Comparison of ENCODE assay signal across 29 mouse cellular contexts in the genomic region with DNA sequence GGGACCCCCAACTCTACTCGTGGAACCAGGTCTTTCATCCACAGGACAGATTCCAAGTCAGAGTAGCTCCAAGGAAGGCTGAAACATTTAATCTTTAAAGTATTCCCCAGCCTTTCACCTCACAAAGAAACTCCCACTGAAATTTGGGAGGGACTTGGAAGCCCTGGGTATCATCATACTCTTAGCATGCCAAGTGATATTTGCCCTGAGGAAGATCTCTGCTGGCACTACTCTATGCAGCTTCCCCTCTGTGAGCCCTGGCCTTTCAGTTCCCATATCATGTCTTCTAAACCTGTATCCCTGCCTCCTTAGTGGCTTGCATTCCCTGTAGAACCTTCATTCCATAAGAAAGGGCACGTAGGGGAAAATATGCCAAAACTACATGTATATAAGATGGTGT.
"Had no signal": no experiment of that assay in that cellular context is flagged by ENCODE, and none has a peak within 500 bp of the region (broad histone marks: within the 10 kb centered on the region; RNA-seq: fewer than 3 reads in every experiment).

No protein-coding gene starts in this region.

- H3K27me3 ChIP-seq: embryonic facial prominence, embryonic 12.5 days; embryonic facial prominence, embryonic 13.5 days; embryonic facial prominence, embryonic 15.5 days; forebrain, embryonic 12.5 days; forebrain, embryonic 13.5 days; forebrain, embryonic 15.5 days had no signal

- H3K9ac ChIP-seq: embryonic facial prominence, embryonic 12.5 days; embryonic facial prominence, embryonic 13.5 days; embryonic facial prominence, embryonic 15.5 days; forebrain, embryonic 12.5 days; forebrain, embryonic 13.5 days; forebrain, embryonic 15.5 days; forebrain, postnatal 0 days had no signal

- H3K4me3 ChIP-seq: embryonic facial prominence, embryonic 10.5 days; embryonic facial prominence, embryonic 12.5 days; embryonic facial prominence, embryonic 13.5 days; embryonic facial prominence, embryonic 15.5 days; erythroblast, embryonic 14.5 days; forebrain, embryonic 10.5 days; forebrain, embryonic 12.5 days; forebrain, embryonic 13.5 days; forebrain, embryonic 15.5 days; gastrocnemius, adult 2 months had no signal

- H3K4me2 ChIP-seq: embryonic facial prominence, embryonic 12.5 days; embryonic facial prominence, embryonic 13.5 days; embryonic facial prominence, embryonic 15.5 days; forebrain, embryonic 12.5 days; forebrain, embryonic 13.5 days; forebrain, embryonic 15.5 days had no signal

- ATAC-seq: forebrain, embryonic 13.5 days; forebrain, embryonic 14.5 days; forebrain, embryonic 15.5 days; forebrain, embryonic 16.5 days; forebrain, postnatal 0 days had no signal

- H3K9me3 ChIP-seq: embryonic facial prominence, embryonic 10.5 days; embryonic facial prominence, embryonic 12.5 days; embryonic facial prominence, embryonic 13.5 days; embryonic facial prominence, embryonic 15.5 days; forebrain, embryonic 10.5 days; forebrain, embryonic 12.5 days; forebrain, embryonic 13.5 days; forebrain, embryonic 15.5 days had no signal

- H3K27ac ChIP-seq: embryonic facial prominence, embryonic 10.5 days; embryonic facial prominence, embryonic 12.5 days; embryonic facial prominence, embryonic 13.5 days; embryonic facial prominence, embryonic 15.5 days; forebrain, embryonic 10.5 days; forebrain, embryonic 12.5 days; forebrain, embryonic 13.5 days; forebrain, embryonic 15.5 days; gastrocnemius, adult 2 months had no signal

- DNase-seq: cerebellum, adult 18-20 months; cerebellum, adult 2 months; cerebellum, adult 8-10 months; cerebellum, adult 9-10 months; cerebellum, adult 9-11 months; cerebellum, postnatal 10 days; cerebellum, postnatal 14 days; cerebellum, postnatal 25 days; cerebellum, postnatal 36 days; embryo, embryonic 11 days; forebrain, postnatal 0 days; gastrocnemius, adult 2 months; gastrocnemius, postnatal 10 days; gastrocnemius, postnatal 14 days; gastrocnemius, postnatal 25 days; gastrocnemius, postnatal 36 days; heart, adult 11 months; heart, adult 18-20 months had no signal

- H3K4me1 ChIP-seq: embryonic facial prominence, embryonic 15.5 days had no signal

- H3K36me3 ChIP-seq: embryonic facial prominence, embryonic 10.5 days; embryonic facial prominence, embryonic 12.5 days; embryonic facial prominence, embryonic 13.5 days; embryonic facial prominence, embryonic 15.5 days; forebrain, embryonic 10.5 days; forebrain, embryonic 12.5 days; forebrain, embryonic 15.5 days had no signal
